Mouse (Mus musculus) embryo, embryonic 10.5 days (tissue): ENCODE measurements around the gene Hoxc6.

Source experiments
- DNase-seq: peaks from one replicate; pipeline ENCODE4 v3.0.0-alpha.2; 2015; ENCODE audit warnings: low spot score

Hoxc6 gene

DNA sequence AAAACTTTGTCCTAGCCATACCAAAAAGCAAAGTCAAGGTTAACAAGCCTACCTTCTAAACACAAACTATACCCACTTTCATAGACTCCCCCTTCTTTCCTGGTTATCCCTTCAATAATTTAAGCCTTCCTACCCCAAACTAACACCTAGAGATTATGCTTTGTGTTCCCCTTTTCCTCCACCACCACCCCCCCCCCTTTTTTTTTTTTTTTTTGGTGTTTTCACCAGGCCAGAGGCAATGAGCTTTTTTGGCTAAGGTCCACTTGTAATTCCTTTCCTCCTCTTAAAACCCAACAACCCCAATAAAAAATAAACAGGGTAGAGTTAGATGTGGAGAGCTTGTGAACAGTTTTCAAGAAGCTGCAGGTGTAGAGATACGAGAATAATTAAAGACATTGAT is 28.8 kb upstream of the Hoxc6 start:
- no peak for DNase-seq

DNA sequence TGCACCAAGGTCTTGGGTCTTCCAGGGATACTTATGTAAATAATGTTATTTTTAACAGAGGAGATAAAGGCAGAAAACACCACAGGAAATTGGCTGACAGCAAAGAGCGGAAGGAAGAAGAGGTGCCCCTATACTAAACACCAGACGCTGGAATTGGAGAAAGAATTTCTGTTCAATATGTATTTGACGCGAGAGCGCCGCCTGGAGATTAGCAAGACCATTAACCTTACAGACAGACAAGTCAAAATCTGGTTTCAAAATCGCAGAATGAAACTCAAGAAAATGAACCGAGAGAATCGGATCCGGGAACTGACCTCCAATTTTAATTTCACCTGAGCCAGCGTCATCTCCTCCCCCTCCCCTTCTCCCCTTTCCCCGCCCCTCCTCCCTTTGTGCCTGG is 27.3 kb upstream of the Hoxc6 start:
- no peak for DNase-seq

DNA sequence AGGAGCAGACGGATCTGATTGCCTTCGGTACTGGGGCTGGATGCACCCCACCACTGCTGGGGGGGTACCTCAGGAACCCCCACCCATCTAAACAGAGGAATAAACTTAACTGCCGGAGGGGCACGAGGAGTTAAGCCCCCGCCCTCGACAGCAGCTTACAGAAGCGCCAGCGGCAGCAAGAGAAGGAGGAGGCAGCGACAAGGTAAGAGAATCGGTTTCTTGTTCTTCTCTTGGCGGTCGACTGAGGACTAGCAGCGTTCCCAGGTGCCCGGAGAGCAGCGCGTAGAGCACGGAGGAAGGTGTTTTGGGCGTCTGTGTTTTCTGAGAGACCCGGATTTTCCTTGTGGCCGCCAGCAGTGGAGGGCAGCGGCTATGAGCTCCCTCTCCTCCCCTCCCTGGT is 25.8 kb upstream of the Hoxc6 start:
- no peak for DNase-seq

DNA sequence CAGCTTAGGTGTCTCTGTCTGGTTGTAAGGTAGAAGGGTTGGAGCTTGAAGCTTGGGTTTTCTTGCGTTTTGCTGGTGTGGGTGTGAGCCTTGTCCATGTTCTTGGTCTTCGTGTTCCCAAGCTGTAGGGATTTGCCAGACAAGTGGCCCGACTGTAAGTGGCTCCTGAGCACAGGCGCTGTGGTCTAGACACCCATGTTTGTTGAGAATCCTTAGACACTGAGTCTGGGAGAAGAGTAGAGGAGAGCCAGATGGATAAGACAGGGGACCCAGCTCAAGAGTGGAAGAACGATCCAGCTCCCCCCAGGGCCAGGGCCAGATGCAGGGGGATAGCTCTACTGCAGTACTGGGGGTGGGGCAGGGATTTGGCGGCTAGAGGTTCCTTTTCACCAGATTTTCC is 25.3 kb upstream of the Hoxc6 start:
- DNase-seq, result no peak

DNA sequence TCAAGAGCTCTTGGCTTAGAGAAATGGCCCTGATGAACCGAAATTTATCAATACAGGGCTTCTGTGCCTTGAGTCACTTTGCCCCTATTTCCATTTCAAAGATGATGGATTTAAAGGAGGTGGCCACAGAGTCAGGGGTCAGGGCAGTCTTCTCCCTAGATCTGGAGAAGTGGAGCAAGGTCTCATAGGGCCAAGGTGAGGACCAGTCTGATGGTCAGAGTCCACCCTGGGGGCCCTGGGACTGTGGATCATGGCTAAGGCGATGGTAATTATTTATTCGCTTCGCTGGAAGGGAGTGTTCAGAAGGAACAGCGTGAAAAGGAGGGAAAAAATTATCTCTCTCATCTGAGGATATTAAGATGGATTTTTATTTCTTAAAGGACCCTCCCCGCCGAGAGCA is 23.0 kb upstream of the Hoxc6 start:
- DNase-seq, result no peak

DNA sequence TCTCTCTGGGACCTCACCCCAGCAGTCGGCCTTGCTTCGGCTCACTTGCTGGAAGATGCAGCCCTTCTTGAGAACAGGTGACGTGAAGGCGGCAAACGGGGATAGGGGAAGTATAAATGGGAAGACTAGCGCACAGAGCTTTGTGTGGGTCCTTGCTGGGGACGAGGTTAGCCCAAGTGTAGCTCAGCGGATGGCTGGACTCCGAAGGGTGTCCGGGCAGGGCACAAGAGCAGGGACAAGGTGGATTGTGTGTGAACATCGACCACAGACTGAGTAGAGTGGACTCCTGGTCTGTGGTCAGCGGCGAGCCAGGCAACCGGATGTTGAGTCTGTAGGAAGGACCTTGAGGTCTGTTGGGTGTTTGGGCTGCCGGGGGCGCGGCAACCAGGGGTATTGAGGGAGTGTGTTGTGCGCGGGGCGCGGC is 22.4 kb upstream of the Hoxc6 start:
- no peak for DNase-seq

DNA sequence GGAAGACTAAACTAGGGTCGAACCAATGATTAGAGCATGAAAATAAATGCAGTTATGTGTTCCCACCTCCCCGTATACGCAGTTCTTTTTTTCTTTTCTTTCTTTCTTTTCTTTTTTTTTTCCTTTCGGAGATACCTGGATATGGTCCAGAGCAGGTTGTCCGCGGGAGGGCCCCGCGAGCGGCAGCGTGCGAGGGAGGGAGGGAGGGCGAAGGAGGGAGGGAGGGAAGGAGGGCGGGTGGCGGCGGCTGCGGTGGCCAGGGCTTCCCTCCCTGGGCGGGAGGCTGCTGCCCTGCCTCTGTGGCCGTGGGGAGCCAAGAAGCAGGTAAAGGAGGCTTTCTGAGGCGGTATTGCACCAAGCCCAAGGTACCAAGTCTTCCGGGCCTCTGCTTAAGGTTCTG is 21.9 kb upstream of the Hoxc6 start, which contains the start of gene Hoxc9:
Hoxc9 (plus strand) TSS at position 269 of the 400 bp plus-strand sequence.
- DNase-seq, result no peak

DNA sequence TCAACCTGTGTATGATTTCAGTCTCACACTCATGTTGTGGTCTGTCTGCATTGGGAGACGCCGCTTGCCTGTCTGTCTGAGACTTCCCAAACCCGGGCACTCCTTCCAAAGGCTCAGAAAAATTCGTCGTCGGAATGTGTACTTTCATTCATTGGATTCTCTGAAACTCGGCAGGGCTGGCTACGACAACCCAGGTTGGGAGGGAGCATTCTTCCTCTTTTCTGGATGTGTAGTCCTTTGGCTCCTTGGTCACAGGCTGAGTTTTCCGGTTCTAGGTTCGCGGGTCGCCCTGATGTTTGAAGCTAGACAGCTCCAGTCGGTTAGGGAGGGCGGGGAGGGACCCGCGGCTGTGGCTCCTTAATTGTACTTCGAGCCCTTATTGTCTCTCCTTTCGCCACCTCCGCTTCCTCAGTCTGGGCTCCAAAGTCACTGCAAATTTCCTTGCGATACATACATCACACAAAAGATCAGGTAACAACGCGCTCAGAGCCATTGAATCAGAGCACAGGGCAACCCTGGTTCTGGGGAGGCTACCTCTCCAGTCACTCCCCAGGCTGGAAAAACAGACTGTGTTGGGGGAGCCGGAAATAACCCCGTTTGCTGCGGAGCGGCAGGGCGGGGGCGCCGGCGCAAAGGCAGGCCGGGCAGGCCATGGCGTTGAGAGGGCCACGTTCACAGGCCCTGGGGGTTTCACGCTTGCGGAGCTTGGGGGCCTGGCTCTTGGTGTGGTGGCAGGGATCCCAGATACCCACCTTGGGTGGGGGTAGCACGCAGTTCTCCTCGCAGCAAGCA is 21.2 kb upstream of the Hoxc6 start:
- no peak for DNase-seq

DNA sequence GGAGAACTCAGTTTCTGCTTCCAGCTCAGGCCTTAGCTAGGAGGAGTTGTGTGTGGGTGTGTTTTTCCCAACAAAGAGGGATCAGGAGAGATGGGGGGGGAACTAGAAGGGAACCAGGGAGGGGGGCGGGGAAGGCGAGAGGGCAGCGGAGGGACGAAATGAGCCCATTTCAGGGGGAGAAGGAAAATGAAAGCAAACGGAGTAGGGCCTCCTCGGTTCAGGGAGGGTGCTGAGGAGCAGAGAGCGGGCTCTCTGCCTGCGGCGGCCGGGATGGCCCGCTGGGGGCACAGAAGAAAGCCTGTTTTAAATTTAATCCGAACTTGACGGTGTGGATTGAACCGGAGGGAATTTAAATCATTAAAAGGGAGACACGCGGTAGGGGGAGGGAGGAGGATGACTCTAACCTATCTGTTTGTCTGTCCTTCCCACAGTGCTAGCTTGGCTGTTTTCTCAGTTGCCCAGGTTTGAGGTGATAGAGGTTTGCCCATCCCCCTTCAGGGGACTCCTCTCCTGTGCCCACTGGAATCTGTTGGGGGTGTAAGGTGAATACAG is 20.6 kb upstream of the Hoxc6 start:
- DNase-seq, result no peak

DNA sequence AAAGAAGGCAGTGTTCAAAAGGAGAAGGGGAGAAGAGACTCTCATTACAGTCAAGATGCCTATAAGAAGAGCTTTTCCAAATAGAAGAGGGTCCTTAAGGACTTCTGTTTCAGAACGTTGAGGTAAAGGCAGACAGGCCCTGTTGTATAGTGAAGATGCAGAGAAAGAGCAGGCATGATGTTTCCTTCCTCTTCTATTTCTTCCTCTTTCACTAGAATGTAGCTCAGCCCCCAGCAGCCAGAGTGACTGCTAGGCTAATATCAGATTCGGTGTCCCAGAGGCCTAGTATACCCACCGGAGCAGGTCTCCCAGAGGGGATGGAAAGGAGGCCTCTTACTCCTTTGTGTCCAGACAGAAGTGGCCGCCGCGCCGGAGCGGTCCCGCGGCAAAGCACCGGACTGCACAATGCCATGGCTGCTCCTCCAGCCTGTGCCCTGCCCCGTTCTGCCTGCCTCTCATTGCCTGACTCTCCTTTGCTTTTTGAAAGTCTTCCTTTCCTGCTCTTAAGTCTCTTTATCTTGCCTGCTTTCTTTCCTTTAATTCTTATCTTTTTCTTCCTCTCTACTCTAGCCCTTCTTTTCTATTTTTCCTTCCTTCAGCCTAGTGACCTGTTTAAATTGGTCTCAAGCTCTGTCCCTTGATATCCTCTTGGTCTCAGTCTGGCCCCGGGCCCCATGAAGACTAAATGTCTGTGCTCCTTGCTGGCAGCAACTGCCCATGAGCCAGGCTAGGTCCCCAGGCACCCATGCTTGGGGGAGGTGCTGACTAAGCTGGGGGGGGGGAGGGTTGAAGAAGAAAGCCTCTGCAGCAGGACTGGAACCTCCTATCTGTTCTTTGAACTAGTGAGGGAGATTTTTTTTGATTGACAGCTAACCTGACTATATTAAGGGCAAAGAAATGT is 19.2 kb upstream of the Hoxc6 start:
- DNase-seq, result no peak

DNA sequence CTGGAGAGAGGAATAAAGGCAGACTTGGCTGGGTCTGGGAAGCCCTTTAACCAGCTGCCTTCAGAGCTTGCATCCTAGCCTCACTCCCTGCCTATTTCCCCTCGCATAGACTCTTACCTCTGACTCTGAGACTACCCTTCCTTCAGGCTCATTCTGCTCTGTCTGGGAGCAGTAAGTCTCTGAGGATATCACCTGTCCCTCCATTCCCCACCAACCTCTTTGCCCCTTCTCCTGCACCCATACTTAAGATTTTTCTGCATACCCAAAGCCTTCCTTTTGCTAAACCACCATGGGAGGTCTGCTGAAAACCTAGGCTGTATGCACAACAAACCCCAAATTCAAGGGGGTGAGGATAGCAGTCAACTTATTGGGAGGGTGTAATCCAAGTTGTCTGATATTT is 18.1 kb upstream of the Hoxc6 start:
- DNase-seq, result no peak

DNA sequence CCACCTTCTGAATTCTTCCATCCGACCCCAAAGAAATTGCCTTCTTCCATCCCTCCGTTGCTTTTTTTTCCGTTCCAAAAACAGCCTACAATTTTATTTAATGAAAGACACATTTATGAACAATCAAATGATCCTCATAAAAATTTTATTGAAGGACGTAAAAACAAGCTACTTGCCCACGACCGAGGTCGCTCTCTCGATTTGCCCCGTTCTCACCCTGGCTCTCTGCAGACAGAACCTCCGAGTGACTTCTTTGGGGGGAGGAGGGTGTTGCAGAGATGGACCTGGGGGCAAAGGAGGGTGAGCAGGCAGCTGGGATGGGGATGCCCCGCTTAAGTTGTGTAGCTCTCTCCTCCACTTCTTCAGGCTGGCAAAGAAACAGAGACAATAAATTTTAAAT is 17.7 kb upstream of the Hoxc6 start:
- no peak for DNase-seq

DNA sequence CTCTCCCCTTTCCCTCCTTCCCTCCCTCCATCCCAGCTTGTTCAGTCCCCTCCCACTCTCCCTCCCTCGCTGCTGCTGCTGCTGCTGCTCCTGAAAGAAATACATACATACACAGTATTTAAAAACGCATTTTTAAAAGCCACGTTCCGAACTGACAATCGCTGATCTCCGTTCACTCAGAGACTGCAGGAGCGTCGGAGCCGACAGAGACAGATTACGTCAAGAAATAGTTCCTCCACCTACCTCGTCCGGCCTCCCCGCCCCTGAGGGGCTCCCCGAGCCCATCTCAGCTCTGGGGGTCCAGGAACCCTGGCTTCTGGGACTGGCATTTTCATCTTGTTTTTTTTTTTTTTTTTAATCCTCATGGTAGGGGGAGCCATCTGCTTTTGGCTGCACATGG is 17.1 kb upstream of the Hoxc6 start:
- DNase-seq, result no peak

DNA sequence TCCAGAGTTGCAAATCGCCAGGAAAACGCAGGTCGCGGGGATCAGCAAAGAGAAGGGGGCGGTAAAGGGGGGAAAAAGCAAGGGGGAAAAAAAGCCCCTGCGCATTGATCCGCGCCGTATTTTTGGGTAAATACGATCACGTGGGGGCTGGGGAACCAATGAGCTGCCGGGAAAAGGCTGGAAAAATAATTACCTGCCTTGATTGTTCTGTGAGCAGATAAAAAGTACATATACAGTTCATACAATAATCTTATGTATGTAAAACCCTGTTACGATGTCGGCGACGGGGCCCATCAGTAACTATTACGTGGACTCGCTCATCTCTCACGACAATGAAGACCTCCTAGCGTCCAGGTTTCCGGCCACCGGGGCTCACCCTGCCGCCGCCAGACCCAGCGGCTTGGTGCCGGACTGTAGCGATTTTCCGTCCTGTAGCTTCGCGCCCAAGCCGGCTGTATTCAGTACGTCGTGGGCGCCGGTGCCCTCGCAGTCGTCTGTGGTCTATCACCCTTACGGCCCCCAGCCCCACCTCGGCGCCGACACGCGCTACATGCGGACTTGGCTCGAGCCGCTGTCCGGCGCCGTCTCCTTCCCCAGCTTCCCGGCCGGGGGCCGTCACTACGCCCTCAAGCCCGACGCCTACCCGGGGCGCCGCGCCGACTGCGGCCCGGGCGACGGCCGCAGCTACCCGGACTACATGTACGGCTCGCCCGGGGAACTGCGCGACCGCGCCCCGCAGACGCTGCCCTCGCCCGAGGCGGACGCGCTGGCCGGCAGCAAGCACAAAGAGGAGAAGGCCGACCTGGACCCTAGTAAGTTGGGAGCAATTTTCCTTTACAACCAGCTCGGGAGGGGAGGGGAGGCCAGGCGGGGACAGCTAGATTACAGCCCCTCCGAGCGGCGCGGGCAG is 16.4 kb upstream of the Hoxc6 start:
- DNase-seq, result peak; percentile 87

DNA sequence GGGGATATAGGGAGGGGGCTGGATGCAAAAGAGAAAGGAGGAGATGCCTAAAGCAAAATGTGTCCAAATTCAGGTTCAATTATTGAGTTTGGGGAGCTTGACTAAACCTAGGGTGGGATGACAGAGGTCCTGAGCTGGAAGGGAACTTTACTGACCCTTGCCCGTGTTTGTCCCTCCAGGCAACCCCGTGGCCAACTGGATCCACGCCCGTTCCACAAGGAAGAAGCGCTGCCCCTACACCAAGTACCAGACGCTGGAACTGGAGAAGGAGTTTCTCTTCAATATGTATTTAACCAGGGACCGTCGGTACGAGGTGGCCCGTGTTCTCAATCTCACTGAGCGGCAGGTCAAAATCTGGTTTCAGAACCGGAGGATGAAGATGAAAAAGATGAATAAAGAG is 14.3 kb upstream of the Hoxc6 start:
- DNase-seq, result no peak

DNA sequence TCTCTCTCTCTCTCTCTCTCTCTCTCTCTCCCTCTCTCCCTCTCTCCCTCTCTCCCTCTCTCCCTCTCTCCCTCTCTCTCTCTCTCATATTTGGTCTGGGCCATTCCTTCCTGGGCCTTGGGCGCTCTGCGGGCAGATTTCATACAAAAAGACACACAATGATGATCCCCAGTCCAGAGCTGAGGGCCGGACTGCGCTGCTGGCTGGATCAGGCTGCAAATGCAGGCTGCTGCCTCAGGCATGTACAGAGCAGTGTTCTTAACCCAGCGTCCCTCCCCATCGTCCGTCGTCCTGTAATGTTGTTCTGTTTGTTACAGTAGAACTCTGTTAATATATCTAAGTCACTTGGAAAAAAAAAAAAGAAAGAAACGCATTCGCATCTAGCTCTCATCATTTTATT is 13.5 kb upstream of the Hoxc6 start:
- no peak for DNase-seq

DNA sequence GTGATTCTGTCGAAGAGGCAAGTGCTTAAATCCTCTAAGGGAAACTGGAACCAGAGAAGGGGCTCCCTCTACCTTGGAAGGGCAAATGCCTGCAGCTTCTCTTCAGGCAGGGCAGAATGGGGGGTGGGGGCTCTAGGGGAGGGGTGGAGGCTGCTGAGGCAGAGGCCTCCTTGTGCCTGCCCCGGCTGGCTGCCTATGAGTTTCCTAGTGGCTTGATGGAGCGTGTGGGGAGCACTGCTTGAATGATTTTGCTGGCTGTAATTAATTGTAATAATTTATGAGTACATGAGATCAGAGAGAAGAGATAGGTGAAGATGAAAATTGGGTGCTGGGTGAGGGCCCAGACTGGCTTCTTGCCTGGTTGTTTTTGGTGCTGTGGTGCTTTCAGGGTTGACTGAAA is 13.1 kb upstream of the Hoxc6 start:
- no peak for DNase-seq

DNA sequence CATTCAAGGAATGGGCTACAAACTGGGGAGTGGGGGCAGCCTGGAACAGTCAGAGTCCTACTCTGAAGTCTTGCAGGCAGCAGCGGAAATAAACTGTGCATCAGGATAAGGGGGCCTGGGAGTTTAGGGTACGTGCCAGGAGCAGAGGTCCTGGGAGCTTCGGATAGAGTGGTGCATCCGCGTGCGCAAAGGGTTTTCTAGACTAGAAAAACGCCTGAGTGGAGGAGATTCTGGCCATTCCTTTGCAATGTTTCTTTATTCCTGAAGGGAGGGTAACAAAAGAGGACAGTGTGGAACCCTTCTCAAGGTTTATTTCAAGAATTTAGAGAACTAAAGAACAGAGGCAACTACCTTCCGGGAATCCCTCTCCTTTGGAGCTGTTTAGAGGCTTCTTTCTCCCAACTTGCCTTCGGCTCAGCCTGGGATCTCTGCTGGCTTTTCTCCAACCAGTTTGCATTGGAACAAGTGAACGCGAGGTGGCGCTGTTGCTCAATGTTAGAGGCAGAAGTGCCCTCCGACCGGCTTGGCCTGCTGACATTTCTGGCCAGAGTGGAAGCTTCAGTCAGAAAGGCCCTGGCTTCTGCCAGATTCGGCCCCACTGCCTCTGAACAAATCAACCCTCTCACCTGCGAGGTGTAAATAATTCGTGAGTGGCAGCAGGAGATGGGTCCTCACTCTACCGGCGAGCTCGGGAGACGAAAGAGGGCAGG is 10.8 kb upstream of the Hoxc6 start:
- peak; percentile 99 for DNase-seq

DNA sequence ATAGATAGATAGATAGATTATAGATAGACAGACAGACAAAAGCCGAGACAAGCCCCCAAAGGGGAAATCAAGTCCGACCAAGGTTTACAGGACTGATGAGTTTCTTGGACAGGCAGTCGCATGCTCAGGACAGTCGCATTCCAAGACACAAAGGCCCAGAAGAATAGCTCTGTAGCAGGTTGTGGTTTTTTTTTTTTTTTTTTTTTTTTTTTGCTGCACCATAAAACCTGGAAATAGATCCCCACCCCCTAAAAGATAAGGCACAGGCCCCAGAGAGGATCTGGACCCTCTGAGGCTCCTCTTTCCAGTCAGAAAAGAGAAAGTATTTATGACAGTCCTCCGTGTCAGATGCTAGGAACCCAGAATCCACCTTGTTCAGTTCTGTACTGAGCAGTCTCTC is 10.0 kb upstream of the Hoxc6 start:
- no peak for DNase-seq

DNA sequence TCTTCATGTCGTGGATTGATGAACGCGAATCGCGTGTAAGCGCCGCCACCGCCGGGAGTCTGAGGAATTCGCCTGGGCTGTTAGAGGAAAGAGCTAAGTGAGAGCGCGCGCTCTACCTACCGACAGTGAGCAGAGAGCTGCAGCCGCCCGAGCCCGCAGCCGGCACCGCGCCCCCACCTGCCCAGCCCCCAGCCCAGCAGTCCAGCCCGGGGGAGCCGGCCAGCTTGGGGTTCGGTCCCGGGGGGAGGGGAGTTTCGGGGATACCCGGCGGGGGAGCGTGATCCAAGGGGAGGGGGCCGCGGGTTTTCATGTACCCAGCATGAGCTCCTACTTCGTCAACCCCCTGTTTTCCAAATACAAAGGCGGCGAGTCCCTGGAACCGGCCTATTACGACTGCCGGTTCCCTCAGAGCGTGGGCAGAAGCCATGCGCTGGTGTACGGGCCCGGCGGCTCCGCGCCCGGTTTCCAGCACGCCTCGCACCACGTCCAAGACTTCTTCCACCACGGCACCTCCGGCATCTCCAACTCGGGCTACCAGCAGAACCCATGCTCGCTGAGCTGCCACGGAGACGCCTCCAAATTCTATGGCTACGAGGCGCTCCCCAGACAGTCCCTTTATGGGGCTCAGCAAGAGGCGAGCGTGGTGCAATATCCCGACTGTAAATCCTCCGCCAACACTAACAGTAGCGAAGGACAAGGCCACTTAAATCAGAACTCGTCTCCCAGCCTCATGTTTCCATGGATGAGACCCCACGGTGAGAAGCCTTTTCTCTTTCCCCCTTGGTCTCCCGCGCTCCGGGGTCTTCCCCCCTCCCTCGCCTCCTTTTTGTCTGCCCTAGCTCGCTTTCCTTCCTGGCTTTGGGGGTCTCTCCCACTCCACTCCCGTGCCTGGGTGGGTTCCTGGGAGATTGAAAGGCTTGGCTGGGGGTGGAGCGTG is 7.3 kb upstream of the Hoxc6 start, which contains the start of gene Hoxc8:
Hoxc8 (plus strand) TSS at position 147 of the 937 bp plus-strand sequence.
- DNase-seq, result no peak
